Mouse (Mus musculus): ENCODE measurements around the gene Rpgrip1l. TPM values are rescaled to one million over a fixed set of nuclear protein-coding genes. Genes with fewer than 3 reads are reported as not detected.

The Rpgrip1l gene
- polyA plus RNA-seq, 1 experiment from 2014 or later, result 14.7 TPM

- DNase-seq (ENCODE audit: low spot score) (no peak), ATAC-seq (no peak)
- Histone ChIP-seq H3K4me3 (ENCODE audit: low read depth, low read length) (no peak overlapping the region), H3K4me2 (ENCODE audit: low read length) (no peak overlapping the region), H3K36me3 (ENCODE audit: control insufficient read depth, insufficient read depth, low read length) (no peaks in the 10 kb centered on the region), H3K27me3 (replicated peaks; ENCODE audit: control insufficient read depth, insufficient read depth, low read length) (no peaks in the 10 kb centered on the region), H3K9ac (ENCODE audit: low read length) (no peak overlapping the region), H3K9me3 (replicated peaks; ENCODE audit: control insufficient read depth, low read length) (no peaks in the 10 kb centered on the region), H3K4me1 (ENCODE audit: control insufficient read depth, insufficient read depth, low read length) (no peaks in the 10 kb centered on the region), H3K27ac (ENCODE audit: low read depth, low read length) (no peak overlapping the region)
- WGBS, result 33% methylated on average over 5 of the region's 5 CpGs
Measured at GRCm38 (mm10) chr8:91342196-91342595, 29.1 kb upstream of the Rpgrip1l start.

GRCm38 (mm10) chr8:91340746-91341145, 27.7 kb upstream of the Rpgrip1l start:
- Histone ChIP-seq H3K27me3 (replicated peaks; ENCODE audit: control insufficient read depth, insufficient read depth, low read length) (no peaks in the 10 kb centered on the region), H3K9me3 (replicated peaks; ENCODE audit: control insufficient read depth, low read length) (no peaks in the 10 kb centered on the region), H3K4me3 (ENCODE audit: low read depth, low read length) (no peak overlapping the region), H3K27ac (ENCODE audit: low read depth, low read length) (no peak overlapping the region), H3K4me2 (ENCODE audit: low read length) (no peak overlapping the region), H3K9ac (ENCODE audit: low read length) (no peak overlapping the region), H3K36me3 (ENCODE audit: control insufficient read depth, insufficient read depth, low read length) (no peaks in the 10 kb centered on the region), H3K4me1 (ENCODE audit: control insufficient read depth, insufficient read depth, low read length) (no peaks in the 10 kb centered on the region)
- 82% methylated on average over 1 of the region's 1 CpGs for WGBS
- no peak for DNase-seq (ENCODE audit: low spot score)
- no peak for ATAC-seq

- ATAC-seq, result no peak
- 83% methylated on average over 8 of the region's 8 CpGs for WGBS
- H3K27me3 ChIP-seq (replicated peaks; ENCODE audit: control insufficient read depth, insufficient read depth, low read length), result no peaks in the 10 kb centered on the region
- no peak overlapping the region for H3K9ac ChIP-seq (ENCODE audit: low read length)
- DNase-seq (ENCODE audit: low spot score), result no peak
- H3K4me3 ChIP-seq (ENCODE audit: low read depth, low read length), result no peak overlapping the region
- H3K9me3 ChIP-seq (replicated peaks; ENCODE audit: control insufficient read depth, low read length), result no peaks in the 10 kb centered on the region
- H3K4me2 ChIP-seq (ENCODE audit: low read length), result no peak overlapping the region
- no peak overlapping the region for H3K27ac ChIP-seq (ENCODE audit: low read depth, low read length)
- H3K36me3 ChIP-seq (ENCODE audit: control insufficient read depth, insufficient read depth, low read length), result no peaks in the 10 kb centered on the region
- no peaks in the 10 kb centered on the region for H3K4me1 ChIP-seq (ENCODE audit: control insufficient read depth, insufficient read depth, low read length)
Measured at GRCm38 (mm10) chr8:91339651-91340050, 26.6 kb upstream of the Rpgrip1l start.

- 91% methylated on average over 6 of the region's 6 CpGs for WGBS
Measured at GRCm38 (mm10) chr8:91338389-91339154, 25.5 kb upstream of the Rpgrip1l start.

GRCm38 (mm10) chr8:91329461-91329850, 16.4 kb upstream of the Rpgrip1l start:
- H3K36me3 ChIP-seq (ENCODE audit: control insufficient read depth, insufficient read depth, low read length), result peaks cover 4% of the 10 kb centered on the region; the same call in 1 of the 2 replicates
- peak overlapping the region; percentile 41 for H3K9ac ChIP-seq (ENCODE audit: low read length)
- ATAC-seq (no peak), DNase-seq (ENCODE audit: low spot score) (no peak)
- no peak overlapping the region for H3K4me3 ChIP-seq (ENCODE audit: low read depth, low read length)
- no peak overlapping the region; the same call in 1 of the 2 replicates for H3K4me2 ChIP-seq (ENCODE audit: low read length)
- H3K27me3 ChIP-seq (replicated peaks; ENCODE audit: control insufficient read depth, insufficient read depth, low read length), result no peaks in the 10 kb centered on the region
- H3K9me3 ChIP-seq (replicated peaks; ENCODE audit: control insufficient read depth, low read length), result no peaks in the 10 kb centered on the region
- H3K4me1 ChIP-seq (ENCODE audit: control insufficient read depth, insufficient read depth, low read length), result peaks cover 32% of the 10 kb centered on the region
- peak overlapping the region; percentile 74 for H3K27ac ChIP-seq (ENCODE audit: low read depth, low read length)
- WGBS, result 56% methylated on average over 6 of the region's 6 CpGs

More at GRCm38 (mm10) chr8:91338389-91339154, 25.5 kb upstream of the Rpgrip1l start:
- ATAC-seq (no peak), DNase-seq (ENCODE audit: low spot score) (no peak)
- Histone ChIP-seq H3K4me3 (ENCODE audit: low read depth, low read length) (no peak overlapping the region), H3K27ac (ENCODE audit: low read depth, low read length) (no peak overlapping the region), H3K36me3 (ENCODE audit: control insufficient read depth, insufficient read depth, low read length) (no peaks in the 10 kb centered on the region), H3K4me2 (ENCODE audit: low read length) (no peak overlapping the region), H3K9me3 (replicated peaks; ENCODE audit: control insufficient read depth, low read length) (no peaks in the 10 kb centered on the region), H3K9ac (ENCODE audit: low read length) (no peak overlapping the region), H3K4me1 (ENCODE audit: control insufficient read depth, insufficient read depth, low read length) (no peaks in the 10 kb centered on the region), H3K27me3 (replicated peaks; ENCODE audit: control insufficient read depth, insufficient read depth, low read length) (no peaks in the 10 kb centered on the region)

- no peaks in the 10 kb centered on the region for H3K27me3 ChIP-seq (replicated peaks; ENCODE audit: control insufficient read depth, insufficient read depth, low read length)
- peak overlapping the region; percentile 74; the same call in 1 of the 2 replicates for H3K27ac ChIP-seq (ENCODE audit: low read depth, low read length)
- no peak overlapping the region for H3K4me2 ChIP-seq (ENCODE audit: low read length)
- no peaks in the 10 kb centered on the region for H3K9me3 ChIP-seq (replicated peaks; ENCODE audit: control insufficient read depth, low read length)
- peaks cover 32% of the 10 kb centered on the region for H3K4me1 ChIP-seq (ENCODE audit: control insufficient read depth, insufficient read depth, low read length)
- H3K36me3 ChIP-seq (ENCODE audit: control insufficient read depth, insufficient read depth, low read length), result peaks cover 4% of the 10 kb centered on the region; the same call in 1 of the 2 replicates
- H3K9ac ChIP-seq (ENCODE audit: low read length), result 0 out of 2 replicates have a peak overlapping the region, but pooled peaks have one; percentile 41
- 85% methylated on average over 9 of the region's 9 CpGs for WGBS
- H3K4me3 ChIP-seq (ENCODE audit: low read depth, low read length), result no peak overlapping the region
- ATAC-seq (no peak), DNase-seq (ENCODE audit: low spot score) (no peak)
Measured at GRCm38 (mm10) chr8:91329056-91329455, 16.0 kb upstream of the Rpgrip1l start.

- Histone ChIP-seq H3K4me3 (ENCODE audit: low read depth, low read length) (no peak overlapping the region), H3K4me1 (ENCODE audit: control insufficient read depth, insufficient read depth, low read length) (peaks cover 29% of the 10 kb centered on the region), H3K9me3 (replicated peaks; ENCODE audit: control insufficient read depth, low read length) (no peaks in the 10 kb centered on the region), H3K36me3 (ENCODE audit: control insufficient read depth, insufficient read depth, low read length) (peaks cover 4% of the 10 kb centered on the region; the same call in 1 of the 2 replicates), H3K27me3 (replicated peaks; ENCODE audit: control insufficient read depth, insufficient read depth, low read length) (no peaks in the 10 kb centered on the region), H3K9ac (ENCODE audit: low read length) (no peak overlapping the region), H3K27ac (ENCODE audit: low read depth, low read length) (no peak overlapping the region), H3K4me2 (ENCODE audit: low read length) (no peak overlapping the region)
- WGBS, result 80% methylated on average over 11 of the region's 11 CpGs
- ATAC-seq (no peak), DNase-seq (ENCODE audit: low spot score) (no peak)
Measured at GRCm38 (mm10) chr8:91327471-91328205, 14.6 kb upstream of the Rpgrip1l start.

GRCm38 (mm10) chr8:91326946-91327345, 13.9 kb upstream of the Rpgrip1l start:
- ATAC-seq (no peak), DNase-seq (ENCODE audit: low spot score) (no peak)
- no peak overlapping the region for H3K4me2 ChIP-seq (ENCODE audit: low read length)
- H3K9ac ChIP-seq (ENCODE audit: low read length), result no peak overlapping the region
- peaks cover 4% of the 10 kb centered on the region; the same call in 1 of the 2 replicates for H3K36me3 ChIP-seq (ENCODE audit: control insufficient read depth, insufficient read depth, low read length)
- no peak overlapping the region for H3K4me3 ChIP-seq (ENCODE audit: low read depth, low read length)
- no peaks in the 10 kb centered on the region for H3K27me3 ChIP-seq (replicated peaks; ENCODE audit: control insufficient read depth, insufficient read depth, low read length)
- no peaks in the 10 kb centered on the region for H3K9me3 ChIP-seq (replicated peaks; ENCODE audit: control insufficient read depth, low read length)
- peaks cover 28% of the 10 kb centered on the region for H3K4me1 ChIP-seq (ENCODE audit: control insufficient read depth, insufficient read depth, low read length)
- H3K27ac ChIP-seq (ENCODE audit: low read depth, low read length), result no peak overlapping the region
- 85% methylated on average over 6 of the region's 6 CpGs for WGBS

GRCm38 (mm10) chr8:91326018-91326417, 13.0 kb upstream of the Rpgrip1l start:
- no peak overlapping the region for H3K4me2 ChIP-seq (ENCODE audit: low read length)
- H3K4me3 ChIP-seq (ENCODE audit: low read depth, low read length), result no peak overlapping the region
- no peaks in the 10 kb centered on the region for H3K27me3 ChIP-seq (replicated peaks; ENCODE audit: control insufficient read depth, insufficient read depth, low read length)
- DNase-seq (ENCODE audit: low spot score) (no peak), ATAC-seq (no peak)
- WGBS, result 74% methylated on average over 3 of the region's 3 CpGs
- H3K4me1 ChIP-seq (ENCODE audit: control insufficient read depth, insufficient read depth, low read length), result peaks cover 21% of the 10 kb centered on the region
- H3K9ac ChIP-seq (ENCODE audit: low read length), result no peak overlapping the region
- H3K9me3 ChIP-seq (replicated peaks; ENCODE audit: control insufficient read depth, low read length), result no peaks in the 10 kb centered on the region
- no peak overlapping the region for H3K27ac ChIP-seq (ENCODE audit: low read depth, low read length)
- H3K36me3 ChIP-seq (ENCODE audit: control insufficient read depth, insufficient read depth, low read length), result peaks cover 4% of the 10 kb centered on the region; the same call in 1 of the 2 replicates
